In genomic region chr3:90540904-90541303, GRCm38 (mm10) we compare ENCODE assay signal across 9 mouse cellular contexts. TPM values are rescaled to one million over a fixed set of nuclear protein-coding genes. Genes with fewer than 3 reads are reported as not detected.
A peak's percentile ranks its signal among the peaks of the same experiment; 100 is the strongest.
DNase-seq lines count a peak whose midpoint lies in the region; ATAC-seq and TF ChIP-seq lines count a peak whose summit lies in the region.
"Had no signal": no experiment of that assay in that cellular context is flagged by ENCODE, and none has a peak within 500 bp of the region (broad histone marks: within the 10 kb centered on the region; RNA-seq: fewer than 3 reads in every experiment).

No protein-coding gene starts in this region.

- WGBS in forebrain, postnatal 0 days: 21% methylated on average over 4 of the region's 4 CpGs
- 67% methylated on average over 4 of the region's 4 CpGs for WGBS in intestine, embryonic 14.5 days
- WGBS in limb, embryonic 10.5 days: 77% methylated on average over 4 of the region's 4 CpGs

- no peak overlapping the region for H3K4me2 ChIP-seq in forebrain, postnatal 0 days (ENCODE audit: low read depth)
- H3K4me2 ChIP-seq in intestine, embryonic 14.5 days (ENCODE audit: low read length): 0 out of 2 replicates have a peak overlapping the region, but pooled peaks have one; percentile 5

- no peaks in the 10 kb centered on the region for H3K9me3 ChIP-seq in forebrain, postnatal 0 days (ENCODE audit: low read length)
- H3K9me3 ChIP-seq in intestine, embryonic 14.5 days (ENCODE audit: control insufficient read depth, low read length): no peaks in the 10 kb centered on the region
- H3K9me3 ChIP-seq in limb, embryonic 10.5 days (replicated peaks): no peaks in the 10 kb centered on the region
- H3K9me3 ChIP-seq: embryonic facial prominence, embryonic 12.5 days had no signal

- ATAC-seq in forebrain, postnatal 0 days: peak; percentile 90
- ATAC-seq in intestine, embryonic 14.5 days (replicated peaks; ENCODE audit: low FRiP score, low TSS enrichment, low read depth): 0 out of 2 replicates have a peak, but pooled peaks have one; percentile 12

- peak overlapping the region; percentile 15 for H3K27ac ChIP-seq in forebrain, postnatal 0 days (ENCODE audit: low read depth, low read length)
- no peak overlapping the region for H3K27ac ChIP-seq in intestine, embryonic 14.5 days (ENCODE audit: low read depth)
- H3K27ac ChIP-seq in limb, embryonic 10.5 days: peak overlapping the region; percentile 65
- H3K27ac ChIP-seq: embryonic facial prominence, embryonic 12.5 days had no signal

- no peak overlapping the region for H3K9ac ChIP-seq in forebrain, postnatal 0 days
- H3K9ac ChIP-seq in intestine, embryonic 14.5 days (ENCODE audit: low read length): peak overlapping the region; percentile 18; the same call in 1 of the 2 replicates
- H3K9ac ChIP-seq: embryonic facial prominence, embryonic 12.5 days had no signal

- H3K27me3 ChIP-seq in forebrain, postnatal 0 days (ENCODE audit: insufficient read depth, low read length): no peaks in the 10 kb centered on the region
- H3K27me3 ChIP-seq in intestine, embryonic 14.5 days (replicated peaks; ENCODE audit: control insufficient read depth, insufficient read depth, low read length): no peaks in the 10 kb centered on the region
- H3K27me3 ChIP-seq in limb, embryonic 10.5 days (ENCODE audit: low read depth, poor library complexity, severe bottlenecking): peaks cover 20% of the 10 kb centered on the region; the same call in 1 of the 2 replicates

- H3K4me1 ChIP-seq in forebrain, postnatal 0 days (ENCODE audit: insufficient read depth): 0 out of 2 replicates have a peak, but pooled peaks cover 4% of the 10 kb centered on the region
- peaks cover 8% of the 10 kb centered on the region for H3K4me1 ChIP-seq in intestine, embryonic 14.5 days (replicated peaks; ENCODE audit: control insufficient read depth, insufficient read depth, low read length)
- H3K4me1 ChIP-seq in limb, embryonic 10.5 days: peaks cover 18% of the 10 kb centered on the region; the same call in 1 of the 2 replicates
- H3K4me1 ChIP-seq: embryonic facial prominence, embryonic 12.5 days had no signal

- no peak for TF ChIP-seq CTCF in forebrain, postnatal 0 days (IDR thresholded peaks at IDR 0.05; ENCODE audit: low read depth)

- no peak overlapping the region for H3K4me3 ChIP-seq in forebrain, postnatal 0 days (ENCODE audit: low read depth, low read length)
- H3K4me3 ChIP-seq in intestine, embryonic 14.5 days (ENCODE audit: low read depth, low read length): no peak overlapping the region
- H3K4me3 ChIP-seq in limb, embryonic 10.5 days: no peak overlapping the region
- H3K4me3 ChIP-seq: embryonic facial prominence, embryonic 12.5 days had no signal

- no peaks in the 10 kb centered on the region for H3K36me3 ChIP-seq in forebrain, postnatal 0 days (ENCODE audit: insufficient read depth)
- no peaks in the 10 kb centered on the region for H3K36me3 ChIP-seq in intestine, embryonic 14.5 days (ENCODE audit: control insufficient read depth, insufficient read depth, low read length)
- no peaks in the 10 kb centered on the region for H3K36me3 ChIP-seq in limb, embryonic 10.5 days
- H3K36me3 ChIP-seq: embryonic facial prominence, embryonic 12.5 days had no signal

- peak; percentile 45 for DNase-seq in embryo, embryonic 10 days (ENCODE audit: low spot score)
- no peak for DNase-seq in embryo, embryonic 9.5 days (ENCODE audit: extremely low spot score)
- DNase-seq in forebrain, postnatal 0 days: peak; percentile 17
- no peak for DNase-seq in intestine, embryonic 14.5 days (ENCODE audit: low spot score)
- DNase-seq in limb, embryonic 10.5 days (ENCODE audit: low spot score): no peak
- peak; percentile 18 for DNase-seq in neural tube, embryonic 10.5 days (ENCODE audit: extremely low spot score, low spot score)
- DNase-seq in ovary, postnatal 14 days (ENCODE audit: low spot score): no peak
- DNase-seq in urinary bladder, postnatal 4 days (ENCODE audit: low spot score in 2 of 2): no peak

RNA-seq across cellular contexts. Expression of gene S100a16, which starts 3.9 kb away (rescaled TPM):
- 39.4 and 48.7 TPM in 2 replicates for total RNA-seq in forebrain, postnatal 0 days (2014; rRNA removed)
- polyA plus RNA-seq in forebrain, postnatal 0 days (2015; fragmentation: Nextera tagmentation; extraction: Ambion mirVana): 74.4 and 78.6 TPM in 2 replicates
- 107 and 121 TPM in 2 replicates for polyA plus RNA-seq in intestine, embryonic 14.5 days (2014; fragmentation: Nextera tagmentation; extraction: Ambion mirVana)
- polyA plus RNA-seq in limb, embryonic 10.5 days (2016; fragmentation: Nextera tagmentation; extraction: Ambion mirVana): 40.1 and 40.8 TPM in 2 replicates

RNA-seq across cellular contexts. Expression of gene S100a14, which starts 14.2 kb away (rescaled TPM):
- 0.08 TPM in 1 of 2 replicates, not detected in the other for total RNA-seq in forebrain, postnatal 0 days (2014; rRNA removed)
- polyA plus RNA-seq in forebrain, postnatal 0 days (2015; fragmentation: Nextera tagmentation; extraction: Ambion mirVana): not detected in 2 replicates
- polyA plus RNA-seq in intestine, embryonic 14.5 days (2014; fragmentation: Nextera tagmentation; extraction: Ambion mirVana): 0.91 and 1.0 TPM in 2 replicates
- 0.30 TPM in 1 of 2 replicates, not detected in the other for polyA plus RNA-seq in limb, embryonic 10.5 days (2016; fragmentation: Nextera tagmentation; extraction: Ambion mirVana)

RNA-seq across cellular contexts. Expression of gene S100a3, which starts 19.5 kb away (rescaled TPM):
- total RNA-seq in forebrain, postnatal 0 days (2014; rRNA removed): 0.10 and 0.23 TPM in 2 replicates
- polyA plus RNA-seq in forebrain, postnatal 0 days (2015; fragmentation: Nextera tagmentation; extraction: Ambion mirVana): 0.51 and 0.52 TPM in 2 replicates
- 0.39 and 0.81 TPM in 2 replicates for polyA plus RNA-seq in intestine, embryonic 14.5 days (2014; fragmentation: Nextera tagmentation; extraction: Ambion mirVana)
- polyA plus RNA-seq in limb, embryonic 10.5 days (2016; fragmentation: Nextera tagmentation; extraction: Ambion mirVana): 0.98 TPM in 1 of 2 replicates, not detected in the other
- polyA plus RNA-seq: embryonic facial prominence, embryonic 12.5 days had no signal

RNA-seq across cellular contexts. Expression of gene S100a13, which starts 26.7 kb away (rescaled TPM):
- total RNA-seq in forebrain, postnatal 0 days (2014; rRNA removed): 8.4 and 11.2 TPM in 2 replicates
- polyA plus RNA-seq in forebrain, postnatal 0 days (2015; fragmentation: Nextera tagmentation; extraction: Ambion mirVana): 16.1 and 20.5 TPM in 2 replicates
- polyA plus RNA-seq in intestine, embryonic 14.5 days (2014; fragmentation: Nextera tagmentation; extraction: Ambion mirVana): 27.7 and 30.3 TPM in 2 replicates
- polyA plus RNA-seq in limb, embryonic 10.5 days (2016; fragmentation: Nextera tagmentation; extraction: Ambion mirVana): 8.5 and 10.3 TPM in 2 replicates

RNA-seq across cellular contexts. Expression of gene S100a1, which starts 26.7 kb away (rescaled TPM):
- 16.1 and 33.6 TPM in 2 replicates for total RNA-seq in forebrain, postnatal 0 days (2014; rRNA removed)
- polyA plus RNA-seq in forebrain, postnatal 0 days (2015; fragmentation: Nextera tagmentation; extraction: Ambion mirVana): 47.0 and 52.8 TPM in 2 replicates
- 50.7 and 66.8 TPM in 2 replicates for polyA plus RNA-seq in intestine, embryonic 14.5 days (2014; fragmentation: Nextera tagmentation; extraction: Ambion mirVana)
- 4.6 and 5.3 TPM in 2 replicates for polyA plus RNA-seq in limb, embryonic 10.5 days (2016; fragmentation: Nextera tagmentation; extraction: Ambion mirVana)

Comparison
In these comparisons a context has a peak if more than half of its experiments do, and no peak if none do; other contexts are left out.
1. DNase-seq: peak in embryo, embryonic 10 days (single experiment), forebrain, postnatal 0 days (single experiment) and neural tube, embryonic 10.5 days (single experiment); none in embryo, embryonic 9.5 days (single experiment), intestine, embryonic 14.5 days (single experiment), limb, embryonic 10.5 days (single experiment), ovary, postnatal 14 days (single experiment) and urinary bladder, postnatal 4 days (0 of 2).